Mouse (Mus musculus) G1E-ER4 (cell line): Measurements from ENCODE around the gene Pnpla2. TPM values are rescaled to one million over a fixed set of nuclear protein-coding genes. Genes with fewer than 3 reads are reported as not detected.

ENCODE experiments used
- GATA1 ChIP-seq: IDR thresholded peaks from one replicate; pipeline ENCODE4 v1.8.0; 2012; ENCODE audit warnings: low read length, inconsistent platforms
- polyA plus RNA-seq: library from polyadenylated mRNA; stranded (reverse); fragments of >175 nt; gene quantifications from 2 replicates; pipeline ENCODE4 v1.2.3, GENCODE M21; 2012

Pnpla2 gene
- polyA plus RNA-seq, 1 experiment, result 77.3 TPM

GRCm38 (mm10) chr7:141480842-141481497 lies 26.0 kb downstream of the Pnpla2 start:
- TF ChIP-seq GATA1, result no peak

- TF ChIP-seq GATA1, result no peak
These were observed 26.8 kb downstream of the Pnpla2 start for GRCm38 (mm10) chr7:141481498-141482401.

- TF ChIP-seq GATA1, result no peak
These were observed 27.6 kb downstream of the Pnpla2 start for GRCm38 (mm10) chr7:141482531-141483024.

DNA sequence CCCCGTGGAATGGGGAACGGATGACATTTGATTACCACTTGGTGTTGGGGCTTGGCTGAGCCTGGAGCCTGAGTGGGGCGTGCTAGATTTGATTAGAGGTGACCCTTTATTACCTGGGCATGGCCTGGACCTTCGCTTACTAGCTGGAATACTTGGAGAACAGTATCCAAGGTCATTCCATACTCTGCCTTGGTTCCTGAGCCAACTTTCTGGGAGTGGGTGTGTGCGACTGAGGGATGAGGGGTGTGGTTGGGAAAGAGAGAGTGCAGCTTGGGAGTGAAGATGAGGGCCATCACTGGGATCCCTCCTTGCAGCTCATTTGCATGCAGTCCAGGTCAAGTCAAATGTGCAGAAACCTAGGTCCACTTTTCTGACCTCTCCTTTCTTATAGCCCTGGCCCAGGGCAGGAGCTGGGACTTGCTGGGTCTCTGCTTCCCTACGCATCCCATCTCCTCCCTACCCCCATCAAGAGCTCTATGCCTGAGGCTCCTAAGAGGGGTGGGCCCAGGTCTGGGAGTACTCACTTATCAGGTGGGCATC lies 28.2 kb downstream of the Pnpla2 start:
- TF ChIP-seq GATA1, result no peak

DNA sequence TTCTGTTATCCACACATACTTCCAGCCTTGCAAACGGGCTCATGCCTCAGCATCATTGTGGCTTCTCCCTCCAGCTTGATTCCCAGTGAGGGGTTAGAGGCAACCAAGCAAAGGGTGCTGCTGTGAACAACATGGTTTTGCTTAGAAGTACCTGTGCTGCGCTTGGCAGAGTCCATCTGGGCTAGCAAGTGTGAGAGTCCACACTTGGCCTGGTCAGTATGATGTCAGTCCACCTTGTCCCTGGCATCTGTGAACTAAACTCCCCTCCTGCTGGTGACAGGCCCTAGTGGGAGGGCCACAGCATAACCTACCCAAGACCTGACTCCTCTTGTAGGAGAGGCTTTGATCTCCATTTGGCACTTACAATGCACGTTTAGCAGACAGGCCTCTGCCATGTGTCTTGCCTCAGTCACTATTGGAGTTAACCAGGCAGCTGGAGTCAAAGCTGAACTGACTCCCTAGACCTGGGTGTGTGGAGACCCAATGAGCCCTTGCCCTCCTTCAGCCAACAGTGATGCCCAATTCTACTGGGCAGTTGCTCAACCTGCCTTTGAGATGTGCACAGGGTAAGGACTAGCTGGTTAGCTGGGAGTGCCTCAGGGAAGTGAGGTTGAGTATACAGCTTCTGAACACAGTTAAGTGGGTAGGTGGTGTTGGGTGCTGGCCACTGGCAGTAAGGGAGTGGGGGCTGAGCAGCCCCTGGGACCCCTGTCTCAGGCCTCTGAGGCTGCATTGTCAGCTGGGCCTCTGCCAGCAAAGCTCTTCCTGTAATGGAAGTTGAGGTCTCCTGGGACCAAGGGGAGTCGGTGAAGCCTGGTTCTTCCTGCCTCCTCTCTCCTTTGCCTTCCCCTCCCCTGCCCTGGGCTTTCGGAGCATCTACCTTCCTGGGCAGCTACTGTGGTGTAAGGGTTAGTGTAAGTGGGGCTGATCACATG lies 29.5 kb downstream of the Pnpla2 start:
- TF ChIP-seq GATA1, result no peak

DNA sequence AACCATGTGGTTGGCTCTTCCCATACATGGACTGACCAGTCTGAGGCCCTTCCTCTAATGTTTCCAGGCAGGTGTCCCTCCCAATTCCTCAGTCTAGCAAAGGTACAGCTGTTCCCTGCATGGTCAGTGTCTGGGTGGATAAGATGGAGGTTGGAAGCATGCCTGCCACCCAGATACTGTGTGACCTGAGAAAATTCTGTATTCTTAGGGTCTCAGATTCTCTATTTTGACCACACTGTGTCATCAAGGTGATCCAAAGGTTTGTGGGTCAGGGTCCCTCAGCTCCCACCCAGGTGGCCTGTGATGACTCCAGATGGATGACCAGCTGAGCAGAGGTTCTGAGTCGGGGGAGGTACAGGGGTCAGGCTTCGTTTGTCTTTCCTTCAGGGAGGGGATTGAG lies 30.2 kb downstream of the Pnpla2 start:
- no peak for TF ChIP-seq GATA1

DNA sequence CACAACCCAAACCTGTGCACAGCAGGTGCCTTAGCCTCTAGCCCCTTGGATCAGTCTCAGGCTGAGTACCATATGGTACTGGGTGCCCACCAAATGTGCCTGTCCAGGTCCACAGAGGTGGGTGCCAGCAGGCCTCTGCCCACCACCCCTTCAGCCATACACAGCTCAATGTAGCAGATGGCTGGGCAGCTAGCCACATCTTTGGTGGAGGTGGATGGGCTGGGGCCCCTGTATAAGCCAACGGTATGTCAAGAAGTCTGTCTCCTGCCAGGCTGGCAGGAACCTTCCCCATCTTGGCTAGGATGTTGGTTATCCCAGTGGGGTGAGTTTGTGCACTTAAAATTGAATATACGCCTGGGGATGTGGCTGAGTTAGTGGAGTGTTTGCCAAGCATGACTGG lies 30.6 kb downstream of the Pnpla2 start:
- no peak for TF ChIP-seq GATA1

GRCm38 (mm10) chr7:141486239-141486638 lies 31.2 kb downstream of the Pnpla2 start:
- no peak for TF ChIP-seq GATA1

- no peak for TF ChIP-seq GATA1
These were observed 32.1 kb downstream of the Pnpla2 start for GRCm38 (mm10) chr7:141487141-141487540.

GRCm38 (mm10) chr7:141491151-141491550 lies 36.2 kb downstream of the Pnpla2 start:
- TF ChIP-seq GATA1, result no peak

- no peak for TF ChIP-seq GATA1
These were observed 37.7 kb downstream of the Pnpla2 start for GRCm38 (mm10) chr7:141492738-141493137.

DNA sequence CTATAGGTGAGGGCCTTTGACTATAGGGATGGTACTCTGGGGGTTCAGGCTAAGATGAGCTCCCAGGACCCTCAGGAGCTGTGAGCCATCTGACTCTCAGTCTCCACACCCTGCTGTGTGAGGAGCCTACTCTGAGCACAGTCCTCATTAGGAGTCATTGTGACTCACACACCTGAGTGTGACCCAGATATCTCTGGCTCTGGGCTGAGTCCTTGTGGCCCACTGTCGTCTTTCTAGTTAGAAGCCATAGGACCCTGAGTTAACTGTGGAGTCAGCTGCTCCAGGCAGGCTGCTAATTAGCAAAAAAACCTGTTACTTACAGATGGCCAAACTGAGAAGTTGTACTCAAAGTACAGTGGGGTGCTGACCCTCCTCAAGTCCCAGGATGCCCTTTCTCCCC lies 38.7 kb downstream of the Pnpla2 start:
- no peak for TF ChIP-seq GATA1

- no peak for TF ChIP-seq GATA1
These were observed 40.4 kb downstream of the Pnpla2 start for GRCm38 (mm10) chr7:141495379-141495778.

- no peak for TF ChIP-seq GATA1
These were observed 40.9 kb downstream of the Pnpla2 start for GRCm38 (mm10) chr7:141495940-141496339.

DNA sequence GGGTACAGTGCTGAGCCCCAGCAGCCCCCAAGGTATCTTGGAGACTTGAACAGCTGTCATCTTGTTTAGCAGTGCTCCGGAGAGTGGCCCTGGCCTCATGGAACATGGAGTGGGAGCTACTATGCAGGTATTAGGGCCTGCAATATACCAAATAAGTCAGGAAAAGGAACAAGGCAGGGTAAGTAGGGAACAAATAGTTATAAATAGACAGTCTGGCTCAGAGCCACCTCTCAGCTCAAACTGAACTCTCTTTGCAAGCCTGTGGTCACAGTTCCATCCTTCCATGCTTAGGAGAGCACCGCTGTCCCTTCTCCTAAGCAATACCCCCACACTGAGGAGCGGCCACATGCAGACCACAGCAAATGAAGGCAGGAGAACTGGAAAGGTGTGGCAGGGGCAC lies 42.6 kb downstream of the Pnpla2 start:
- no peak for TF ChIP-seq GATA1
